Mouse (Mus musculus) brain, embryonic 14.5 days (tissue): ENCODE results near the gene Slc12a8. TPM values are rescaled to one million over a fixed set of nuclear protein-coding genes. Genes with fewer than 3 reads are reported as not detected.

Source experiments
- DNase-seq: peaks from one replicate; pipeline ENCODE4 v3.0.0-alpha.2; 2011; ENCODE audit warnings: low read depth
- CTCF ChIP-seq: fragments of 200-500 bp; IDR thresholded peaks from 2 replicates; pipeline ENCODE4 v1.5.1; 2012; ENCODE audit warnings: inconsistent platforms, mild to moderate bottlenecking, moderate library complexity, borderline replicate concordance; ENCODE audit not compliant: insufficient read depth, insufficient read length; ENCODE audit errors: extremely low read depth
- POLR2A ChIP-seq: fragments of 200-500 bp; IDR thresholded peaks from 2 replicates; pipeline ENCODE4 v1.6.1; 2012; ENCODE audit warnings: mild to moderate bottlenecking, inconsistent platforms, borderline replicate concordance; ENCODE audit not compliant: poor library complexity, insufficient read depth, insufficient read length, severe bottlenecking; ENCODE audit errors: extremely low read depth
- polyA plus RNA-seq: library from polyadenylated mRNA; depleted of rRNA; stranded (reverse); fragments of >200 nt; gene quantifications from 2 replicates; pipeline ENCODE4 v1.2.3, GENCODE M21; 2012

Slc12a8 gene
- polyA plus RNA-seq, 1 experiment = 0.75 TPM

GRCm38 (mm10) chr16:33576271-33577189 lies 59.4 kb downstream of the Slc12a8 start:
- peak; percentile 42 for DNase-seq
- TF ChIP-seq CTCF (no peak), POLR2A (no peak)

GRCm38 (mm10) chr16:33578462-33578861 lies 61.3 kb downstream of the Slc12a8 start:
- TF ChIP-seq POLR2A (no peak), CTCF (no peak)
- DNase-seq = no peak

- DNase-seq = no peak
- TF ChIP-seq POLR2A (no peak), CTCF (no peak)
These were observed 63.2 kb downstream of the Slc12a8 start for GRCm38 (mm10) chr16:33580331-33580730.

- TF ChIP-seq POLR2A (no peak), CTCF (no peak)
- DNase-seq = peak; percentile 69
These were observed 63.7 kb downstream of the Slc12a8 start for GRCm38 (mm10) chr16:33580736-33581241.

- no peak for DNase-seq
- TF ChIP-seq POLR2A (no peak), CTCF (no peak)
These were observed 64.6 kb downstream of the Slc12a8 start for GRCm38 (mm10) chr16:33581661-33582099.

GRCm38 (mm10) chr16:33582495-33582894 lies 65.4 kb downstream of the Slc12a8 start:
- DNase-seq = no peak
- TF ChIP-seq POLR2A (no peak), CTCF (no peak)

- TF ChIP-seq POLR2A (no peak), CTCF (no peak)
- DNase-seq = no peak
These were observed 66.2 kb downstream of the Slc12a8 start for GRCm38 (mm10) chr16:33583333-33583732.

- peak; percentile 53 for DNase-seq
- TF ChIP-seq CTCF (no peak), POLR2A (no peak)
These were observed 66.8 kb downstream of the Slc12a8 start for GRCm38 (mm10) chr16:33583881-33584454.

GRCm38 (mm10) chr16:33584455-33585082 lies 67.4 kb downstream of the Slc12a8 start:
- peak; percentile 88 for DNase-seq
- TF ChIP-seq POLR2A = no peak
- no peak for TF ChIP-seq CTCF

- no peak for TF ChIP-seq POLR2A
- no peak for TF ChIP-seq CTCF
- DNase-seq = no peak
These were observed 67.9 kb downstream of the Slc12a8 start for GRCm38 (mm10) chr16:33585083-33585460.

GRCm38 (mm10) chr16:33587283-33588127 lies 70.4 kb downstream of the Slc12a8 start:
- no peak for TF ChIP-seq POLR2A
- TF ChIP-seq CTCF = no peak
- DNase-seq = no peak

GRCm38 (mm10) chr16:33588845-33589244 lies 71.7 kb downstream of the Slc12a8 start:
- TF ChIP-seq CTCF (no peak), POLR2A (no peak)
- DNase-seq = no peak
